Mouse (Mus musculus) cerebral cortex, adult 2 months (tissue): Measurements from ENCODE around the gene Pou2f1.

Source experiments
- WGBS: fragments of 180-500 bp; shearing (Covaris S2); methylation state at CpG from one replicate; pipeline ENCODE4 v1.1.7; 2018; 5-methylcytosine and 5-hydroxymethylcytosine counted together

The Pou2f1 gene

GRCm38 (mm10) chr1:166003181-166004022, 924 bp upstream of the Pou2f1 start:
- under 1% methylated on average over 60 of the region's 61 CpGs for WGBS

GRCm38 (mm10) chr1:166001904-166002489, 481 bp downstream of the Pou2f1 start:
- WGBS, result 2% methylated on average over 46 of the region's 70 CpGs

- WGBS, result 1% methylated on average over 45 of the region's 48 CpGs
Measured at GRCm38 (mm10) chr1:166001121-166001903, 1.2 kb downstream of the Pou2f1 start.

- 6% methylated on average over 7 of the region's 7 CpGs for WGBS
Measured at GRCm38 (mm10) chr1:166000601-166001120, 1.8 kb downstream of the Pou2f1 start.

GRCm38 (mm10) chr1:165999709-166000108, 2.8 kb downstream of the Pou2f1 start:
- WGBS, result 92% methylated on average over 1 of the region's 1 CpGs

- WGBS, result 88% methylated on average over 7 of the region's 7 CpGs
Measured at GRCm38 (mm10) chr1:165995661-165996055, 6.8 kb downstream of the Pou2f1 start.

- WGBS, result 95% methylated on average over 7 of the region's 7 CpGs
Measured at GRCm38 (mm10) chr1:165995011-165995660, 7.3 kb downstream of the Pou2f1 start.

GRCm38 (mm10) chr1:165994279-165994678, 8.2 kb downstream of the Pou2f1 start:
- WGBS, result 60% methylated on average over 1 of the region's 1 CpGs

GRCm38 (mm10) chr1:165993270-165994156, 9.0 kb downstream of the Pou2f1 start:
- WGBS, result 50% methylated on average over 6 of the region's 6 CpGs

GRCm38 (mm10) chr1:165988536-165988935, 13.9 kb downstream of the Pou2f1 start:
- 77% methylated on average over 2 of the region's 2 CpGs for WGBS

GRCm38 (mm10) chr1:165988072-165988471, 14.4 kb downstream of the Pou2f1 start:
- WGBS, result 90% methylated on average over 2 of the region's 2 CpGs

GRCm38 (mm10) chr1:165985743-165986360, 16.6 kb downstream of the Pou2f1 start:
- WGBS, result 82% methylated on average over 3 of the region's 3 CpGs

- WGBS, result 94% methylated on average over 3 of the region's 3 CpGs
Measured at GRCm38 (mm10) chr1:165985186-165985585, 17.3 kb downstream of the Pou2f1 start.

GRCm38 (mm10) chr1:165976672-165977448, 25.6 kb downstream of the Pou2f1 start:
- WGBS, result 56% methylated on average over 7 of the region's 7 CpGs

GRCm38 (mm10) chr1:165969001-165969690, 33.3 kb downstream of the Pou2f1 start:
- 92% methylated on average over 3 of the region's 3 CpGs for WGBS

GRCm38 (mm10) chr1:165967027-165967654, 35.3 kb downstream of the Pou2f1 start:
- whole genome bisulfite sequencing, result 17% methylated on average over 4 of the region's 4 CpGs

- 81% methylated on average over 5 of the region's 5 CpGs for WGBS
Measured at GRCm38 (mm10) chr1:165966156-165966914, 36.1 kb downstream of the Pou2f1 start.
